Mouse (Mus musculus): ENCODE results near the gene Hsf2bp. TPM values are rescaled to one million over a fixed set of nuclear protein-coding genes. Genes with fewer than 3 reads are reported as not detected.
A peak's percentile ranks its signal among the peaks of the same experiment; 100 is the strongest.

The Hsf2bp gene
- polyA plus RNA-seq, 1 experiment = not detected

GRCm38 (mm10) chr17:31949076-31949475, 87.1 kb downstream of the Hsf2bp start:
- no peaks in the 10 kb centered on the region for H3K4me1 ChIP-seq (ENCODE audit: control insufficient read depth, insufficient read depth, low read length)
- no peak overlapping the region for H3K4me3 ChIP-seq (ENCODE audit: insufficient read depth, low read length)
- TF ChIP-seq CTCF (IDR thresholded peaks at IDR 0.05; ENCODE audit: low read depth, low read length) = no peak
- no peak for TF ChIP-seq POLR2A (IDR thresholded peaks at IDR 0.05; ENCODE audit: borderline replicate concordance, low read depth, low read length)
- no peak overlapping the region for H3K27ac ChIP-seq (ENCODE audit: insufficient read depth, low read depth, low read length)

GRCm38 (mm10) chr17:31946436-31946835, 89.7 kb downstream of the Hsf2bp start:
- no peak overlapping the region for H3K4me3 ChIP-seq (ENCODE audit: insufficient read depth, low read length)
- H3K27ac ChIP-seq (ENCODE audit: insufficient read depth, low read depth, low read length) = no peak overlapping the region
- no peak for TF ChIP-seq POLR2A (IDR thresholded peaks at IDR 0.05; ENCODE audit: borderline replicate concordance, low read depth, low read length)
- no peak for TF ChIP-seq CTCF (IDR thresholded peaks at IDR 0.05; ENCODE audit: low read depth, low read length)
- peaks cover 8% of the 10 kb centered on the region for H3K4me1 ChIP-seq (ENCODE audit: control insufficient read depth, insufficient read depth, low read length)

GRCm38 (mm10) chr17:31943881-31944539, 92.1 kb downstream of the Hsf2bp start:
- Histone ChIP-seq H3K4me3 (ENCODE audit: insufficient read depth, low read length) (no peak overlapping the region), H3K4me1 (ENCODE audit: control insufficient read depth, insufficient read depth, low read length) (peaks cover 8% of the 10 kb centered on the region), H3K27ac (ENCODE audit: insufficient read depth, low read depth, low read length) (no peak overlapping the region)
- TF ChIP-seq POLR2A (IDR thresholded peaks at IDR 0.05; ENCODE audit: borderline replicate concordance, low read depth, low read length) (no peak), CTCF (IDR thresholded peaks at IDR 0.05; ENCODE audit: low read depth, low read length) (no peak)

GRCm38 (mm10) chr17:31941616-31942015, 94.5 kb downstream of the Hsf2bp start:
- peaks cover 11% of the 10 kb centered on the region for H3K4me1 ChIP-seq (ENCODE audit: control insufficient read depth, insufficient read depth, low read length)
- no peak overlapping the region for H3K27ac ChIP-seq (ENCODE audit: insufficient read depth, low read depth, low read length)
- no peak overlapping the region for H3K4me3 ChIP-seq (ENCODE audit: insufficient read depth, low read length)
- TF ChIP-seq CTCF (IDR thresholded peaks at IDR 0.05; ENCODE audit: low read depth, low read length) (no peak), POLR2A (IDR thresholded peaks at IDR 0.05; ENCODE audit: borderline replicate concordance, low read depth, low read length) (no peak)

- H3K4me1 ChIP-seq (ENCODE audit: control insufficient read depth, insufficient read depth, low read length) = peaks cover 11% of the 10 kb centered on the region
- no peak for TF ChIP-seq CTCF (IDR thresholded peaks at IDR 0.05; ENCODE audit: low read depth, low read length)
- no peak for TF ChIP-seq POLR2A (IDR thresholded peaks at IDR 0.05; ENCODE audit: borderline replicate concordance, low read depth, low read length)
- H3K4me3 ChIP-seq (ENCODE audit: insufficient read depth, low read length) = no peak overlapping the region
- no peak overlapping the region for H3K27ac ChIP-seq (ENCODE audit: insufficient read depth, low read depth, low read length)
Measured at GRCm38 (mm10) chr17:31940607-31941006, 95.5 kb downstream of the Hsf2bp start.

GRCm38 (mm10) chr17:31939292-31940060, 96.7 kb downstream of the Hsf2bp start:
- Histone ChIP-seq H3K4me1 (ENCODE audit: control insufficient read depth, insufficient read depth, low read length) (peaks cover 11% of the 10 kb centered on the region), H3K27ac (ENCODE audit: insufficient read depth, low read depth, low read length) (no peak overlapping the region), H3K4me3 (ENCODE audit: insufficient read depth, low read length) (no peak overlapping the region)
- TF ChIP-seq POLR2A (IDR thresholded peaks at IDR 0.05; ENCODE audit: borderline replicate concordance, low read depth, low read length) (no peak), CTCF (IDR thresholded peaks at IDR 0.05; ENCODE audit: low read depth, low read length) (no peak)

GRCm38 (mm10) chr17:31938539-31939260, 97.4 kb downstream of the Hsf2bp start:
- Histone ChIP-seq H3K27ac (ENCODE audit: insufficient read depth, low read depth, low read length) (no peak overlapping the region), H3K4me1 (ENCODE audit: control insufficient read depth, insufficient read depth, low read length) (peaks cover 11% of the 10 kb centered on the region), H3K4me3 (ENCODE audit: insufficient read depth, low read length) (no peak overlapping the region)
- no peak for TF ChIP-seq POLR2A (IDR thresholded peaks at IDR 0.05; ENCODE audit: borderline replicate concordance, low read depth, low read length)
- no peak for TF ChIP-seq CTCF (IDR thresholded peaks at IDR 0.05; ENCODE audit: low read depth, low read length)

- Histone ChIP-seq H3K4me3 (ENCODE audit: insufficient read depth, low read length) (no peak overlapping the region), H3K27ac (ENCODE audit: insufficient read depth, low read depth, low read length) (no peak overlapping the region), H3K4me1 (ENCODE audit: control insufficient read depth, insufficient read depth, low read length) (peaks cover 2% of the 10 kb centered on the region; the same call in 1 of the 2 replicates)
- TF ChIP-seq POLR2A (IDR thresholded peaks at IDR 0.05; ENCODE audit: borderline replicate concordance, low read depth, low read length) (no peak), CTCF (IDR thresholded peaks at IDR 0.05; ENCODE audit: low read depth, low read length) (peak; percentile 39; the same call in 1 of the 2 replicates)
Measured at GRCm38 (mm10) chr17:31937141-31937554, 99.0 kb downstream of the Hsf2bp start.

GRCm38 (mm10) chr17:31935841-31936240, 100.3 kb downstream of the Hsf2bp start:
- Histone ChIP-seq H3K4me3 (ENCODE audit: insufficient read depth, low read length) (no peak overlapping the region), H3K4me1 (ENCODE audit: control insufficient read depth, insufficient read depth, low read length) (peaks cover 2% of the 10 kb centered on the region; the same call in 1 of the 2 replicates), H3K27ac (ENCODE audit: insufficient read depth, low read depth, low read length) (no peak overlapping the region)
- TF ChIP-seq POLR2A (IDR thresholded peaks at IDR 0.05; ENCODE audit: borderline replicate concordance, low read depth, low read length) = no peak
- TF ChIP-seq CTCF (IDR thresholded peaks at IDR 0.05; ENCODE audit: low read depth, low read length) = no peak

Data from bone marrow macrophage, adult 2 months (primary cell).